Mouse (Mus musculus) brain, adult 2 months (tissue): ENCODE results near the gene Olfr1198.

Experiments
- DNase-seq: peaks from one replicate; pipeline ENCODE4 v3.0.0; 2011; ENCODE audit warnings: low read depth, low spot score

The Olfr1198 gene

GRCm38 (mm10) chr2:88751270-88751669 lies at the start of gene Olfr1198:
Olfr1198 (minus strand) TSS chr2:88751370.
- no peak for DNase-seq

GRCm38 (mm10) chr2:88792736-88793135 lies 41.6 kb upstream of the Olfr1198 start, which contains the start of gene Olfr1201:
Olfr1201 (plus strand) TSS chr2:88793036.
- no peak for DNase-seq

- no peak for DNase-seq
Measured at GRCm38 (mm10) chr2:88770388-88770787, 19.2 kb upstream of the Olfr1198 start, which contains the start of gene Olfr1200. Olfr1200 (minus strand) TSS chr2:88770488.

GRCm38 (mm10) chr2:88760369-88760768 lies 9.2 kb upstream of the Olfr1198 start, which contains the start of gene Olfr1199:
Olfr1199 (minus strand) TSS chr2:88760469.
- no peak for DNase-seq

GRCm38 (mm10) chr2:88743379-88743778 lies 7.8 kb downstream of the Olfr1198 start:
- no peak for DNase-seq

- no peak for DNase-seq
Measured at GRCm38 (mm10) chr2:88732266-88732665, 18.9 kb downstream of the Olfr1198 start, which contains the start of gene Olfr1197. Olfr1197 (minus strand) TSS chr2:88732366.

GRCm38 (mm10) chr2:88704497-88704896 lies 46.7 kb downstream of the Olfr1198 start, which contains the start of gene Olfr1196:
Olfr1196 (minus strand) TSS chr2:88704597.
- DNase-seq, result no peak
